Comparison of ENCODE assay signal across 9 mouse cellular contexts in genomic region chr11:88582021-88582707, GRCm38 (mm10).
DNase-seq lines count a peak whose midpoint lies in the region; ATAC-seq and TF ChIP-seq lines count a peak whose summit lies in the region.
"Had no signal": no experiment of that assay in that cellular context is flagged by ENCODE, and none has a peak within 500 bp of the region (broad histone marks: within the 10 kb centered on the region; RNA-seq: fewer than 3 reads in every experiment).

No protein-coding gene starts in this region.

- no peak for TF ChIP-seq CTCF in lung, embryonic 14.5 days (IDR thresholded peaks at IDR 0.05; ENCODE audit: low read depth)
- no peak for TF ChIP-seq CTCF in intestine, postnatal 0 days (IDR thresholded peaks at IDR 0.05; ENCODE audit: low read depth)

- 26% methylated on average over 13 of the region's 13 CpGs for WGBS in lung, embryonic 14.5 days
- WGBS in embryonic facial prominence, embryonic 14.5 days = 16% methylated on average over 13 of the region's 13 CpGs
- 50% methylated on average over 13 of the region's 13 CpGs for WGBS in intestine, postnatal 0 days
- WGBS in neural tube, embryonic 13.5 days = 18% methylated on average over 13 of the region's 13 CpGs

- peak; percentile 29; the same call in 1 of the 2 replicates for ATAC-seq in lung, embryonic 14.5 days (ENCODE audit: insufficient read depth)
- 0 out of 2 replicates have a peak, but pooled peaks have one; percentile 20 for ATAC-seq in embryonic facial prominence, embryonic 14.5 days (ENCODE audit: low read depth)
- no peak for ATAC-seq in intestine, postnatal 0 days
- ATAC-seq in neural tube, embryonic 13.5 days (ENCODE audit: low read depth) = no peak
- no peak for ATAC-seq in erythroid progenitor cell, adult 5-6 weeks (replicated peaks; ENCODE audit: low FRiP score, poor library complexity, severe bottlenecking)

- peak overlapping the region; percentile 40 for H3K4me2 ChIP-seq in lung, embryonic 14.5 days
- H3K4me2 ChIP-seq in embryonic facial prominence, embryonic 14.5 days (ENCODE audit: low read depth, low read length) = peak overlapping the region; percentile 39
- H3K4me2 ChIP-seq in intestine, postnatal 0 days (replicated peaks; ENCODE audit: low read depth) = peak overlapping the region; percentile 13; the same call in 1 of the 2 replicates
- H3K4me2 ChIP-seq in neural tube, embryonic 13.5 days = peak overlapping the region; percentile 37

- H3K36me3 ChIP-seq in lung, embryonic 14.5 days (ENCODE audit: insufficient read depth) = no peaks in the 10 kb centered on the region; the same call in 1 of the 2 replicates
- no peaks in the 10 kb centered on the region for H3K36me3 ChIP-seq in embryonic facial prominence, embryonic 14.5 days (ENCODE audit: control insufficient read depth, insufficient read depth, low read length)
- H3K36me3 ChIP-seq in intestine, postnatal 0 days (ENCODE audit: control insufficient read depth, insufficient read depth) = no peaks in the 10 kb centered on the region
- H3K36me3 ChIP-seq in neural tube, embryonic 13.5 days = no peaks in the 10 kb centered on the region

- no peak overlapping the region for H3K4me3 ChIP-seq in lung, embryonic 14.5 days (ENCODE audit: low read depth, low read length)
- H3K4me3 ChIP-seq in embryonic facial prominence, embryonic 14.5 days (ENCODE audit: low read depth, low read length) = no peak overlapping the region
- no peak overlapping the region for H3K4me3 ChIP-seq in intestine, postnatal 0 days (ENCODE audit: low read depth, low read length)
- H3K4me3 ChIP-seq in neural tube, embryonic 13.5 days = no peak overlapping the region

- no peaks in the 10 kb centered on the region for H3K27me3 ChIP-seq in lung, embryonic 14.5 days (ENCODE audit: insufficient read depth, low read length)
- no peaks in the 10 kb centered on the region for H3K27me3 ChIP-seq in embryonic facial prominence, embryonic 14.5 days (replicated peaks; ENCODE audit: control insufficient read depth, insufficient read depth, low read length)
- no peaks in the 10 kb centered on the region for H3K27me3 ChIP-seq in intestine, postnatal 0 days (replicated peaks; ENCODE audit: control insufficient read depth, insufficient read depth, low read length)
- H3K27me3 ChIP-seq in neural tube, embryonic 13.5 days = no peaks in the 10 kb centered on the region

- DNase-seq in lung, embryonic 14.5 days = no peak
- no peak for DNase-seq in lung, postnatal 4 days
- DNase-seq in embryonic facial prominence, embryonic 14.5 days (ENCODE audit: low spot score) = no peak
- no peak for DNase-seq in testis, postnatal 14 days (ENCODE audit: low spot score)
- DNase-seq in adrenal gland, adult 8-10 months = no peak
- DNase-seq: thymus, postnatal 14 days had no signal

- no peaks in the 10 kb centered on the region for H3K9me3 ChIP-seq in lung, embryonic 14.5 days (ENCODE audit: low read depth, low read length)
- no peaks in the 10 kb centered on the region for H3K9me3 ChIP-seq in embryonic facial prominence, embryonic 14.5 days (ENCODE audit: control insufficient read depth, low read length)
- H3K9me3 ChIP-seq in intestine, postnatal 0 days (ENCODE audit: control insufficient read depth) = no peaks in the 10 kb centered on the region
- H3K9me3 ChIP-seq in neural tube, embryonic 13.5 days = no peaks in the 10 kb centered on the region

- peak overlapping the region; percentile 23 for H3K9ac ChIP-seq in lung, embryonic 14.5 days
- H3K9ac ChIP-seq in embryonic facial prominence, embryonic 14.5 days (ENCODE audit: low read depth, low read length) = peak overlapping the region; percentile 17; the same call in 1 of the 2 replicates
- H3K9ac ChIP-seq in intestine, postnatal 0 days (ENCODE audit: low read depth, low read length) = no peak overlapping the region
- peak overlapping the region; percentile 59 for H3K9ac ChIP-seq in neural tube, embryonic 13.5 days

- H3K4me1 ChIP-seq in lung, embryonic 14.5 days (ENCODE audit: insufficient read depth) = peaks cover 46% of the 10 kb centered on the region
- H3K4me1 ChIP-seq in embryonic facial prominence, embryonic 14.5 days (ENCODE audit: control insufficient read depth, insufficient read depth, low read length) = peaks cover 63% of the 10 kb centered on the region
- peaks cover 14% of the 10 kb centered on the region; the same call in 1 of the 2 replicates for H3K4me1 ChIP-seq in intestine, postnatal 0 days (replicated peaks; ENCODE audit: control insufficient read depth, insufficient read depth, low read length)
- peaks cover 96% of the 10 kb centered on the region for H3K4me1 ChIP-seq in neural tube, embryonic 13.5 days (replicated peaks)

- H3K27ac ChIP-seq in lung, embryonic 14.5 days (ENCODE audit: low read depth) = peak overlapping the region; percentile 81
- H3K27ac ChIP-seq in embryonic facial prominence, embryonic 14.5 days (replicated peaks; ENCODE audit: low read depth, low read length) = peak overlapping the region; percentile 83
- peak overlapping the region; percentile 41; the same call in 1 of the 2 replicates for H3K27ac ChIP-seq in intestine, postnatal 0 days (ENCODE audit: low read depth, low read length)
- peak overlapping the region; percentile 89 for H3K27ac ChIP-seq in neural tube, embryonic 13.5 days (replicated peaks)

Comparison
In these comparisons a context has a peak if more than half of its experiments do, and no peak if none do; other contexts are left out.
1. ATAC-seq: peak in lung, embryonic 14.5 days (single experiment) and embryonic facial prominence, embryonic 14.5 days (single experiment); none in intestine, postnatal 0 days (single experiment), neural tube, embryonic 13.5 days (single experiment) and erythroid progenitor cell, adult 5-6 weeks (single experiment).
2. Peak in every context shown above with its lines, with median percentiles within 50 percentile points of each other: H3K27ac ChIP-seq and H3K4me2 ChIP-seq.